Comparison of ENCODE assay signal across 8 mouse cellular contexts in the genomic region with DNA sequence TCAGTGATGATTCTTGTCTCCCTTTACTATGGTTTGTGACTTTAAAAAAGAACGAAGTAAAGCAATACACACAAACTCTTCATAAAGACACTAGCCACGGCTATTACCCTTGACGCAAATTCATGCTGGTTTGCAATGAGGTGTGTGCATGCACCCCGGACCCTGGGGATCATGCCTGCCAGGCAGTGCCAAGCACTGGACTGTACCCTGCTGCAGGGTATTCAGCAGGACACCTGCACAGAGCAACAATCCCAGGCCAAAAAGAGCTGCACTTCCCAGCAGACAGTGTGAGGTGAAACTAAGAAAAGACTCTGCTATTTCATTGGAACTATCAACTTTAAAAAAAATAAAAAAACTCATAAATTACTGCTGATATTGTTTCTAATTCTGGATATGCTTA.
DNase-seq lines count a peak whose midpoint lies in the region; ATAC-seq lines count a peak whose summit lies in the region.

No protein-coding gene starts in this region.

- 56% methylated on average over 4 of the region's 4 CpGs for WGBS in heart, embryonic 15.5 days
- 45% methylated on average over 4 of the region's 4 CpGs for WGBS in embryonic facial prominence, embryonic 11.5 days
- WGBS in hindbrain, embryonic 16.5 days: 20% methylated on average over 4 of the region's 4 CpGs
- WGBS in midbrain, embryonic 13.5 days: 22% methylated on average over 4 of the region's 4 CpGs

- H3K27me3 ChIP-seq in heart, embryonic 15.5 days: 0 out of 2 replicates have a peak, but pooled peaks cover 4% of the 10 kb centered on the region
- no peaks in the 10 kb centered on the region for H3K27me3 ChIP-seq in embryonic facial prominence, embryonic 11.5 days (ENCODE audit: control insufficient read depth, insufficient read depth, low read length)
- H3K27me3 ChIP-seq in hindbrain, embryonic 16.5 days (replicated peaks; ENCODE audit: control insufficient read depth, insufficient read depth, low read length): no peaks in the 10 kb centered on the region
- peaks cover 2% of the 10 kb centered on the region; the same call in 1 of the 2 replicates for H3K27me3 ChIP-seq in midbrain, embryonic 13.5 days

- no peak overlapping the region for H3K27ac ChIP-seq in heart, embryonic 15.5 days
- H3K27ac ChIP-seq in embryonic facial prominence, embryonic 11.5 days (replicated peaks; ENCODE audit: low read depth, low read length): no peak overlapping the region
- no peak overlapping the region for H3K27ac ChIP-seq in hindbrain, embryonic 16.5 days (ENCODE audit: low read depth, low read length)
- no peak overlapping the region for H3K27ac ChIP-seq in midbrain, embryonic 13.5 days

- H3K4me3 ChIP-seq in heart, embryonic 15.5 days: peak overlapping the region; percentile 64
- peak overlapping the region; percentile 30 for H3K4me3 ChIP-seq in embryonic facial prominence, embryonic 11.5 days (ENCODE audit: low read depth, low read length)
- H3K4me3 ChIP-seq in hindbrain, embryonic 16.5 days (ENCODE audit: low read length): peak overlapping the region; percentile 49
- H3K4me3 ChIP-seq in midbrain, embryonic 13.5 days (replicated peaks): peak overlapping the region; percentile 47

- no peak for DNase-seq in heart, adult 18-20 months
- no peak for DNase-seq in embryonic facial prominence, embryonic 11.5 days (ENCODE audit: low spot score)
- no peak for DNase-seq in urinary bladder, postnatal 25 days (ENCODE audit: low spot score)
- no peak for DNase-seq in spleen, postnatal 14 days (ENCODE audit: low spot score in 2 of 2)
- DNase-seq in left cerebral cortex, adult 9 months (ENCODE audit: low spot score in 2 of 2): no peak

- 0 out of 2 replicates have a peak, but pooled peaks cover 4% of the 10 kb centered on the region for H3K4me1 ChIP-seq in heart, embryonic 15.5 days (replicated peaks)
- H3K4me1 ChIP-seq in embryonic facial prominence, embryonic 11.5 days (ENCODE audit: control insufficient read depth, insufficient read depth, low read length): no peaks in the 10 kb centered on the region
- peaks cover 2% of the 10 kb centered on the region for H3K4me1 ChIP-seq in hindbrain, embryonic 16.5 days (ENCODE audit: control insufficient read depth, insufficient read depth, low read depth, low read length)
- peaks cover 13% of the 10 kb centered on the region for H3K4me1 ChIP-seq in midbrain, embryonic 13.5 days (replicated peaks)

- no peaks in the 10 kb centered on the region for H3K9me3 ChIP-seq in heart, embryonic 15.5 days (replicated peaks)
- H3K9me3 ChIP-seq in embryonic facial prominence, embryonic 11.5 days (replicated peaks; ENCODE audit: control insufficient read depth, low read length): no peaks in the 10 kb centered on the region
- no peaks in the 10 kb centered on the region for H3K9me3 ChIP-seq in hindbrain, embryonic 16.5 days (ENCODE audit: control insufficient read depth, low read length)
- no peaks in the 10 kb centered on the region for H3K9me3 ChIP-seq in midbrain, embryonic 13.5 days

- peak overlapping the region; percentile 70 for H3K4me2 ChIP-seq in heart, embryonic 15.5 days
- H3K4me2 ChIP-seq in embryonic facial prominence, embryonic 11.5 days (ENCODE audit: low read depth, low read length): no peak overlapping the region; the same call in 1 of the 2 replicates
- peak overlapping the region; percentile 65 for H3K4me2 ChIP-seq in hindbrain, embryonic 16.5 days (ENCODE audit: low read length)
- H3K4me2 ChIP-seq in midbrain, embryonic 13.5 days (replicated peaks): peak overlapping the region; percentile 66

- no peak for ATAC-seq in heart, embryonic 15.5 days (replicated peaks; ENCODE audit: insufficient number of reproducible peaks, insufficient read depth, low FRiP score, low read depth)
- no peak for ATAC-seq in embryonic facial prominence, embryonic 11.5 days (replicated peaks; ENCODE audit: insufficient number of reproducible peaks, low FRiP score, low TSS enrichment, low read depth)
- peak; percentile 60; the same call in 1 of the 2 replicates for ATAC-seq in hindbrain, embryonic 16.5 days
- 0 out of 2 replicates have a peak, but pooled peaks have one; percentile 49 for ATAC-seq in midbrain, embryonic 13.5 days

- H3K9ac ChIP-seq in heart, embryonic 15.5 days: peak overlapping the region; percentile 45
- H3K9ac ChIP-seq in embryonic facial prominence, embryonic 11.5 days (replicated peaks; ENCODE audit: low read length): no peak overlapping the region
- H3K9ac ChIP-seq in hindbrain, embryonic 16.5 days (ENCODE audit: low read depth, low read length): peak overlapping the region; percentile 52; the same call in 1 of the 2 replicates
- H3K9ac ChIP-seq in midbrain, embryonic 13.5 days (replicated peaks): peak overlapping the region; percentile 55; the same call in 1 of the 2 replicates

- H3K36me3 ChIP-seq in heart, embryonic 15.5 days: no peaks in the 10 kb centered on the region
- no peaks in the 10 kb centered on the region for H3K36me3 ChIP-seq in embryonic facial prominence, embryonic 11.5 days (replicated peaks; ENCODE audit: control insufficient read depth, insufficient read depth, low read depth, low read length)
- H3K36me3 ChIP-seq in hindbrain, embryonic 16.5 days (ENCODE audit: control insufficient read depth, insufficient read depth, low read length): no peaks in the 10 kb centered on the region
- no peaks in the 10 kb centered on the region for H3K36me3 ChIP-seq in midbrain, embryonic 13.5 days

Comparison
In these comparisons a context has a peak if more than half of its experiments do, and no peak if none do; other contexts are left out.
1. ATAC-seq: peak in hindbrain, embryonic 16.5 days (single experiment) and midbrain, embryonic 13.5 days (single experiment); none in heart, embryonic 15.5 days (single experiment) and embryonic facial prominence, embryonic 11.5 days (single experiment).
2. Peak in every context shown above with its lines, with median percentiles within 50 percentile points of each other: H3K4me3 ChIP-seq.